Mouse (Mus musculus): ENCODE measurements at regions not wholly inside any gene's neighbourhood (a gene's known extent, or its start where the extent isn't known, plus 50 kb on each side); places are given as distances from the start of the nearest gene placed in this dataset.

GRCm38 (mm10) chr3:41168181-41168967, 85.5 kb upstream of the Pgrmc2 start:
- TF ChIP-seq CTCF (IDR thresholded peaks at IDR 0.05; ENCODE audit: low read depth, low read length): peak; percentile 34; the same call in 1 of the 2 replicates
- TF ChIP-seq POLR2AphosphoS5 (IDR thresholded peaks at IDR 0.05; ENCODE audit: insufficient replicate concordance, low read depth, low read length): no peak
- TF ChIP-seq GATA1 (IDR thresholded peaks at IDR 0.05; ENCODE audit: borderline replicate concordance, low read length): no peak
- TF ChIP-seq GATA2 (IDR thresholded peaks at IDR 0.05; ENCODE audit: borderline replicate concordance, low read depth, low read length): no peak
